Mouse (Mus musculus): Measurements from ENCODE around the gene Wipf3.

- no peak for TF ChIP-seq CTCF (IDR thresholded peaks at IDR 0.05; ENCODE audit: control insufficient read depth, insufficient read depth, low read length)
- no peak for TF ChIP-seq POLR2A (IDR thresholded peaks at IDR 0.05; ENCODE audit: borderline replicate concordance, control insufficient read depth, low read depth, low read length)
Observed at GRCm38 (mm10) chr6:54467371-54467770, 38.0 kb downstream of the Wipf3 start.

All from bone marrow, adult 2 months (tissue).